Mouse (Mus musculus): ENCODE results near the gene Snrpg.
A peak's percentile ranks its signal among the peaks of the same experiment; 100 is the strongest.

DNA sequence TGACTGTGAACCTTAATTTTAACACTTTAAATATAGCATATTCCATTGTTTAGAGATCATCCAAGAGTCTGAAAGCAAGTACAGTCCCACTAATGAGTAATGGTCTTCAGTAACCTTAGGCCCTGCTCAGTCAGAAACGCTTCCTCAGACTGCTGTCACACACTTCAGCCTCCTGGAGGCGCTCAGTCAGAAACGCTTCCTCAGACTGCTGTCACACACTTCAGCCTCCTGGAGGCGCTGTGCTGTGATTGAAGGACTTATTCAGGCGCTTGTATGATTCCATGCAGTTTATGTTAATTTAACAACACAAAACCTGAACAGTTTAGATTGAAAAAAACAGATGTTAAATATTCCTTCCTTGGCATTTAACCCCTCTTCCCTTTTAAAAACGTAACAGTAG, 49.4 kb downstream of the Snrpg start:
- TF ChIP-seq CTCF (IDR thresholded peaks at IDR 0.05; ENCODE audit: low read depth, low read length) (peak; percentile 38; the same call in 1 of the 2 replicates), POLR2A (IDR thresholded peaks at IDR 0.05; ENCODE audit: borderline replicate concordance, low read depth, low read length) (no peak)

Measured in bone marrow macrophage, adult 2 months (primary cell).